Mouse (Mus musculus): ENCODE results near the gene Crlf3.

Crlf3 gene

GRCm38 (mm10) chr11:80080826-80081728, at the start of gene Crlf3:
Crlf3 (minus strand) TSS chr11:80080991.
- peak; percentile 86 for ATAC-seq (ENCODE audit: insufficient number of reproducible peaks, low FRiP score, low TSS enrichment)

- ATAC-seq (ENCODE audit: insufficient number of reproducible peaks, low FRiP score, low TSS enrichment): no peak
Measured at GRCm38 (mm10) chr11:80116411-80116810, 35.6 kb upstream of the Crlf3 start.

- no peak for ATAC-seq (ENCODE audit: insufficient number of reproducible peaks, low FRiP score, low TSS enrichment)
Measured at GRCm38 (mm10) chr11:80104407-80104806, 23.6 kb upstream of the Crlf3 start.

- no peak for ATAC-seq (ENCODE audit: insufficient number of reproducible peaks, low FRiP score, low TSS enrichment)
Measured at GRCm38 (mm10) chr11:80101298-80101697, 20.5 kb upstream of the Crlf3 start.

GRCm38 (mm10) chr11:80098444-80099056, 17.8 kb upstream of the Crlf3 start:
- ATAC-seq (ENCODE audit: insufficient number of reproducible peaks, low FRiP score, low TSS enrichment): no peak

GRCm38 (mm10) chr11:80090555-80091164, 9.9 kb upstream of the Crlf3 start:
- ATAC-seq (ENCODE audit: insufficient number of reproducible peaks, low FRiP score, low TSS enrichment): no peak

- no peak; the same call in 1 of the 2 replicates for ATAC-seq (ENCODE audit: insufficient number of reproducible peaks, low FRiP score, low TSS enrichment)
Measured at GRCm38 (mm10) chr11:80089817-80090214, 9.0 kb upstream of the Crlf3 start.

- ATAC-seq (ENCODE audit: insufficient number of reproducible peaks, low FRiP score, low TSS enrichment): peak; percentile 66; the same call in 1 of the 2 replicates
Measured at GRCm38 (mm10) chr11:80088917-80089816, 8.4 kb upstream of the Crlf3 start, which contains the start of gene Atad5. Atad5 (plus strand) TSS chr11:80089400.

GRCm38 (mm10) chr11:80086844-80087243, 6.1 kb upstream of the Crlf3 start:
- 0 out of 2 replicates have a peak, but pooled peaks have one; percentile 45 for ATAC-seq (ENCODE audit: insufficient number of reproducible peaks, low FRiP score, low TSS enrichment)

GRCm38 (mm10) chr11:80085356-80086055, 4.7 kb upstream of the Crlf3 start:
- ATAC-seq (ENCODE audit: insufficient number of reproducible peaks, low FRiP score, low TSS enrichment): no peak

GRCm38 (mm10) chr11:80081786-80082319, 1.1 kb upstream of the Crlf3 start:
- no peak for ATAC-seq (ENCODE audit: insufficient number of reproducible peaks, low FRiP score, low TSS enrichment)

GRCm38 (mm10) chr11:80080381-80080825, 388 bp downstream of the Crlf3 start:
- peak; percentile 47; the same call in 1 of the 2 replicates for ATAC-seq (ENCODE audit: insufficient number of reproducible peaks, low FRiP score, low TSS enrichment)

- no peak for ATAC-seq (ENCODE audit: insufficient number of reproducible peaks, low FRiP score, low TSS enrichment)
Measured at GRCm38 (mm10) chr11:80079751-80080150, 1.0 kb downstream of the Crlf3 start.

- no peak for ATAC-seq (ENCODE audit: insufficient number of reproducible peaks, low FRiP score, low TSS enrichment)
Measured at GRCm38 (mm10) chr11:80078831-80079230, 2.0 kb downstream of the Crlf3 start.

- no peak for ATAC-seq (ENCODE audit: insufficient number of reproducible peaks, low FRiP score, low TSS enrichment)
Measured at GRCm38 (mm10) chr11:80077784-80078545, 2.8 kb downstream of the Crlf3 start.

- no peak for ATAC-seq (ENCODE audit: insufficient number of reproducible peaks, low FRiP score, low TSS enrichment)
Measured at GRCm38 (mm10) chr11:80075608-80076277, 5.0 kb downstream of the Crlf3 start.

- ATAC-seq (ENCODE audit: insufficient number of reproducible peaks, low FRiP score, low TSS enrichment): no peak
Measured at GRCm38 (mm10) chr11:80072365-80072764, 8.4 kb downstream of the Crlf3 start.

- no peak for ATAC-seq (ENCODE audit: insufficient number of reproducible peaks, low FRiP score, low TSS enrichment)
Measured at GRCm38 (mm10) chr11:80071039-80071438, 9.8 kb downstream of the Crlf3 start.
